Mouse (Mus musculus) MEL (cell line): Measurements from ENCODE around the gene Nrxn3. TPM values are rescaled to one million over a fixed set of nuclear protein-coding genes. Genes with fewer than 3 reads are reported as not detected.

ENCODE experiments used
- DNase-seq: peaks from one replicate; pipeline ENCODE4 v3.0.0; 2011; ENCODE audit warnings: low read depth, low spot score
- H3K27ac ChIP-seq: 2 replicates; pipeline ENCODE4 v1.5.1; 2012; ENCODE audit warnings: low read depth, mild to moderate bottlenecking, control low read depth, low read length, moderate library complexity; ENCODE audit not compliant: control insufficient read depth
- H3K27me3 ChIP-seq, 2 experiments: fragments of 150-350 bp in 1 of 2; sonication (generic) in 1 of 2; 2 replicates each; pipeline ENCODE4 v1.6.1; 2012; ENCODE audit warnings: low read length in 2 of 2, mild to moderate bottlenecking in 2 of 2, improper control_type of control experiment in 1 of 2, moderate library complexity in 1 of 2; ENCODE audit not compliant: insufficient read depth in 2 of 2, control insufficient read depth in 1 of 2
- H3K36me3 ChIP-seq, 2 experiments: 2 replicates each; pipeline ENCODE4 v1.6.1; 2012 to 2014; ENCODE audit warnings: low read length in 2 of 2, improper control_type of control experiment in 1 of 2, inconsistent platforms in 1 of 2, mild to moderate bottlenecking in 1 of 2; ENCODE audit not compliant: insufficient read depth in 2 of 2, control insufficient read depth in 1 of 2
- H3K4me1 ChIP-seq, 2 experiments: fragments of 150-350 bp in 1 of 2; sonication (generic) in 1 of 2; 2 replicates each; pipeline ENCODE4 v1.6.1; 2012; ENCODE audit warnings: low read length in 2 of 2, improper control_type of control experiment in 1 of 2, mild to moderate bottlenecking in 1 of 2; ENCODE audit not compliant: insufficient read depth in 2 of 2, control insufficient read depth in 1 of 2
- H3K4me3 ChIP-seq, 2 experiments: fragments of 150-350 bp in 1 of 2; sonication (generic) in 1 of 2; 2 replicates each; pipeline ENCODE4 v1.5.1; 2012; ENCODE audit warnings: low read depth in 2 of 2, low read length in 2 of 2, mild to moderate bottlenecking in 2 of 2, moderate library complexity in 2 of 2, control low read depth in 1 of 2, improper control_type of control experiment in 1 of 2; ENCODE audit not compliant: control insufficient read depth in 1 of 2, insufficient read depth in 1 of 2
- H3K79me2 ChIP-seq: 2 replicates; pipeline ENCODE4 v1.6.1; 2012; ENCODE audit warnings: mild to moderate bottlenecking, low read length, moderate library complexity; ENCODE audit not compliant: control insufficient read depth, poor library complexity, insufficient read depth
- H3K9ac ChIP-seq: 2 replicates; pipeline ENCODE4 v1.6.1; 2012; ENCODE audit warnings: low read depth, mild to moderate bottlenecking, control low read depth, low read length, moderate library complexity; ENCODE audit not compliant: control insufficient read depth, poor library complexity, severe bottlenecking
- H3K9me3 ChIP-seq: fragments of 150-350 bp; sonication (generic); replicated peaks from 2 replicates; pipeline ENCODE4 v1.6.1; 2012; ENCODE audit warnings: mild to moderate bottlenecking, low read length, improper control_type of control experiment, moderate library complexity; ENCODE audit not compliant: insufficient read depth
- CHD1 ChIP-seq: IDR thresholded peaks from 2 replicates; pipeline ENCODE4 v1.6.1; 2012; ENCODE audit warnings: low read depth, mild to moderate bottlenecking, inconsistent platforms, low read length, improper control_type of control experiment
- CHD2 ChIP-seq: IDR thresholded peaks from 2 replicates; pipeline ENCODE4 v1.6.1; 2011; ENCODE audit warnings: low read length, improper control_type of control experiment
- E2F4 ChIP-seq: IDR thresholded peaks from 2 replicates; pipeline ENCODE4 v1.6.1; 2011; ENCODE audit warnings: low read depth, low read length, improper control_type of control experiment, borderline replicate concordance
- ELF1 ChIP-seq: IDR thresholded peaks from 2 replicates; pipeline ENCODE4 v1.6.1; 2014; ENCODE audit warnings: low read depth, mild to moderate bottlenecking, inconsistent platforms, low read length, improper control_type of control experiment, moderate library complexity
- EP300 ChIP-seq, 2 experiments: IDR thresholded peaks; 2 replicates each; pipeline ENCODE4 v1.6.1; 2011; ENCODE audit warnings: improper control_type of control experiment in 2 of 2, low read length in 2 of 2, low read depth in 1 of 2, mild to moderate bottlenecking in 1 of 2
- ETS1 ChIP-seq: IDR thresholded peaks from 2 replicates; pipeline ENCODE4 v1.6.1; 2012; ENCODE audit warnings: low read depth, mild to moderate bottlenecking, inconsistent platforms, low read length, improper control_type of control experiment, moderate library complexity
- GABPA ChIP-seq: IDR thresholded peaks from 2 replicates; pipeline ENCODE4 v1.6.1; 2012; ENCODE audit warnings: low read depth, mild to moderate bottlenecking, inconsistent platforms, low read length, improper control_type of control experiment, moderate library complexity
- GATA1 ChIP-seq: IDR thresholded peaks from 2 replicates; pipeline ENCODE4 v1.6.1; 2011; ENCODE audit warnings: low read depth, low read length, improper control_type of control experiment
- HCFC1 ChIP-seq: IDR thresholded peaks from 2 replicates; pipeline ENCODE4 v1.6.1; 2012; ENCODE audit warnings: low read depth, mild to moderate bottlenecking, inconsistent platforms, low read length, improper control_type of control experiment, moderate library complexity
- JUND ChIP-seq: IDR thresholded peaks from 2 replicates; pipeline ENCODE4 v1.6.1; 2011; ENCODE audit warnings: low read depth, mild to moderate bottlenecking, improper control_type of control experiment, low read length
- MAFK ChIP-seq: IDR thresholded peaks from 2 replicates; pipeline ENCODE4 v1.6.1; 2011; ENCODE audit warnings: low read depth, mild to moderate bottlenecking, low read length, improper control_type of control experiment, borderline replicate concordance
- MAZ ChIP-seq: IDR thresholded peaks from 2 replicates; pipeline ENCODE4 v1.6.1; 2012; ENCODE audit warnings: low read depth, mild to moderate bottlenecking, inconsistent platforms, low read length, improper control_type of control experiment
- MYC ChIP-seq: IDR thresholded peaks from 2 replicates; pipeline ENCODE4 v1.6.1; 2011; ENCODE audit warnings: low read depth, mild to moderate bottlenecking, low read length, improper control_type of control experiment, moderate library complexity
- NELFE ChIP-seq: IDR thresholded peaks from 2 replicates; pipeline ENCODE4 v1.6.1; 2011; ENCODE audit warnings: low read depth, low read length, improper control_type of control experiment
- NRF1 ChIP-seq: IDR thresholded peaks from 2 replicates; pipeline ENCODE4 v1.6.1; 2014; ENCODE audit warnings: low read depth, mild to moderate bottlenecking, inconsistent platforms, low read length, improper control_type of control experiment, moderate library complexity; ENCODE audit not compliant: poor library complexity, insufficient read depth, severe bottlenecking
- POLR2A ChIP-seq, 2 experiments: IDR thresholded peaks; 2 replicates each; pipeline ENCODE4 v1.6.1; 2011 to 2012; ENCODE audit warnings: low read length in 2 of 2, mild to moderate bottlenecking in 2 of 2, control low read depth in 1 of 2, improper control_type of control experiment in 1 of 2, low read depth in 1 of 2, moderate library complexity in 1 of 2; ENCODE audit not compliant: control insufficient read depth in 1 of 2, insufficient read depth in 1 of 2, poor library complexity in 1 of 2
- POLR2AphosphoS2 ChIP-seq: IDR thresholded peaks from 2 replicates; pipeline ENCODE4 v1.6.1; 2011; ENCODE audit warnings: low read length, improper control_type of control experiment
- POLR2AphosphoS5 ChIP-seq: IDR thresholded peaks from 2 replicates; pipeline ENCODE4 v1.6.1; 2012; ENCODE audit warnings: low read depth, borderline replicate concordance, mild to moderate bottlenecking, inconsistent platforms, low read length, moderate library complexity, mixed read lengths
- SIN3A ChIP-seq: IDR thresholded peaks from 2 replicates; pipeline ENCODE4 v1.6.1; 2012; ENCODE audit warnings: low read length, improper control_type of control experiment, inconsistent platforms
- TAL1 ChIP-seq: IDR thresholded peaks from 2 replicates; pipeline ENCODE4 v1.6.1; 2012; ENCODE audit warnings: mild to moderate bottlenecking, inconsistent platforms, low read length, moderate library complexity, mixed read lengths
- TBP ChIP-seq: IDR thresholded peaks from 2 replicates; pipeline ENCODE4 v1.8.0; 2011; ENCODE audit warnings: low read depth, low read length, improper control_type of control experiment
- TCF12 ChIP-seq: IDR thresholded peaks from 2 replicates; pipeline ENCODE4 v1.6.1; 2014; ENCODE audit warnings: low read depth, mild to moderate bottlenecking, inconsistent platforms, low read length, improper control_type of control experiment, moderate library complexity
- UBTF ChIP-seq: IDR thresholded peaks from 2 replicates; pipeline ENCODE4 v1.6.1; 2012; ENCODE audit warnings: low read depth, mild to moderate bottlenecking, inconsistent platforms, low read length, improper control_type of control experiment, moderate library complexity, borderline replicate concordance; ENCODE audit not compliant: insufficient read depth
- USF1 ChIP-seq: IDR thresholded peaks from 2 replicates; pipeline ENCODE4 v1.6.1; 2014; ENCODE audit warnings: low read depth, mild to moderate bottlenecking, inconsistent platforms, low read length, improper control_type of control experiment, moderate library complexity
- ZC3H11A ChIP-seq: IDR thresholded peaks from 2 replicates; pipeline ENCODE4 v1.6.1; 2012; ENCODE audit warnings: low read depth, mild to moderate bottlenecking, inconsistent platforms, low read length, improper control_type of control experiment
- ZMIZ1 ChIP-seq: IDR thresholded peaks from 2 replicates; pipeline ENCODE4 v1.6.1; 2012; ENCODE audit warnings: low read depth, mild to moderate bottlenecking, inconsistent platforms, low read length, improper control_type of control experiment, moderate library complexity
- ZNF384 ChIP-seq: IDR thresholded peaks from 2 replicates; pipeline ENCODE4 v1.6.1; 2012; ENCODE audit warnings: low read depth, mild to moderate bottlenecking, inconsistent platforms, low read length, improper control_type of control experiment
- polyA plus RNA-seq, 2 experiments: library from polyadenylated mRNA; stranded (reverse) in 1 of 2; unstranded in 1 of 2; fragments of >175 nt in 1 of 2; fragments of >200 nt in 1 of 2; gene quantifications; 2 replicates each; pipeline versions ENCODE4 v1.2.1 to v1.2.4; 2012; ENCODE audit warnings: low replicate concordance in 2 of 2, low read depth in 1 of 2; ENCODE audit not compliant: insufficient read length in 2 of 2, insufficient read depth in 1 of 2, missing spikeins in 1 of 2
- total RNA-seq: library from RNA; depleted of rRNA; stranded (reverse); fragments of 300-350 nt; gene quantifications from 2 replicates; pipeline ENCODE4 v1.2.3, GENCODE M21; 2012

The Nrxn3 gene
- total and polyA plus RNA-seq, 3 experiments = not detected

DNA sequence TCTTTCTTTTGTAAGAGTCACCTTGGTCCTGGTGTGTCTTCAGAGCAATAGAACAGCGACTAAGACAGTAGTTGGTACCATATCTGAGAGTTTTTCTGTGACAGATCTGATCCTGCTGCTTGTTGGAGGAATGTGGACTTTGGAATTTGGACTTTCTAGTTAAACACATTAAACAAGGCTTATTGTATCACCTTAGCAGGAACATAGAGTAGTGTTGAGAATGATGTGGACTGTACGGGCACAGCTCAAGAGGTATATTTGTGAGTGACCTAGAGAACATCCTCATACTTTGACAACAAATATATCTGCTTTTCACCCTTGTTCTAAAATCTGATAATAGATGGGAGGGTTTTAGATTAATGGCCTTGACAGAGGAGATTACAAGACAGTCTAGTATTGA lies 1020.1 kb downstream of the Nrxn3 start:
- no peak overlapping the region for H3K9ac ChIP-seq
- H3K79me2 ChIP-seq = no peaks in the 10 kb centered on the region
- H3K4me3 ChIP-seq = no peak overlapping the region
- H3K9me3 ChIP-seq = no peaks in the 10 kb centered on the region
- TF ChIP-seq ELF1 (no peak), TAL1 (no peak), GABPA (no peak), ETS1 (no peak), CHD1 (no peak), SIN3A (no peak), EP300 (IDR thresholded peaks at IDR 0.05; ENCODE audit: low read depth in 1 of 2, low read length in 2 of 2) (no peak), NELFE (no peak), JUND (no peak), POLR2AphosphoS2 (no peak), TBP (no peak), ZC3H11A (no peak), POLR2AphosphoS5 (no peak)
- DNase-seq = no peak
- H3K27ac ChIP-seq = no peak overlapping the region
- H3K27me3 ChIP-seq = no peaks in the 10 kb centered on the region
- no peaks in the 10 kb centered on the region for H3K4me1 ChIP-seq
- no peaks in the 10 kb centered on the region for H3K36me3 ChIP-seq

DNA sequence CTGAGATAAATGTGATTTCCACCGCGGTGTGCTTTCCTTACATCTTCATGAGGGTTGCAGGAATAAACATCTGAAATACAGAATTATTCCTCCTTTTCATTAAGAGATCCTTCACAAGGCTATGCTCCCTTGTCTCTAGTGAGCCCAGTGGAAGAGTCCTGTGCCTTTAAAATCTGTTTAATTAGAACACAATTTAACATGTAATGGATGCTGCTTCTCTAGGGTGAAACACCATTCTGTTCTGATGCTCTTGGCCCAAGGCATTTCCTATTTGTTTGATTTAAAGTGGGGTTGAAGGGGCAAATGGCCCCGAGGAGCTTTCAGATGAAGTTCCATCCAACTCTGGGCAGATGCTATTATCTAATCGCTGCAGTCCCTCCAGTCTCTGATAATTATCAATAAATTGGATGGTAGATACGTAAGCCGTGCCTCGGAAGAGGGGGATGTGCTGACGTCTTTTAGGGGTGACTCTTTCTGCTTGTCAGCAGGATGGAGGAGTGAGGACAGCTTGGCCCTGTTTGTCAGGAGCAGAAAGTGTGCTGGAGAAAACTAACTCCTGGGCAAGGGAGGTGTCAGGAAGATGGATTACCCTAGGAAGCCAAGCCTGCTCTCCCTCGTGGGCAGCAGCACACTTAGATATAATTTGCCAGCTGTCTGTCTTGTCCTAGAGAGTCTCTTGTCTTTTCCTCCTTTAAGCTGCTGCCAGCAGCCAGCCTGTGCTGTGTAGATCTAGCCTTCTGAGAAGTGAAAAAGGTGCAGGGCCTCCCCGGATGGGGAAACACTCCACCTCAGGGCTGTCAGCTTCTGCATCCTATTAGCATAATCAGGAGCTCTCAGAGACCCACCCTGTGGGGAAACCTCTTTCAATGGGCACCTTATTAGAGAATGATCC lies 1041.8 kb downstream of the Nrxn3 start:
- DNase-seq = no peak
- H3K4me3 ChIP-seq = no peak overlapping the region
- H3K9ac ChIP-seq = no peak overlapping the region
- H3K27ac ChIP-seq = no peak overlapping the region
- no peaks in the 10 kb centered on the region for H3K4me1 ChIP-seq
- no peaks in the 10 kb centered on the region for H3K36me3 ChIP-seq
- TF ChIP-seq GATA1 (no peak), HCFC1 (no peak), UBTF (no peak), JUND (no peak), ETS1 (no peak), USF1 (no peak), NRF1 (no peak), ZNF384 (no peak), MAZ (no peak), POLR2A (IDR thresholded peaks at IDR 0.05; ENCODE audit: control insufficient read depth in 1 of 2, insufficient read depth in 1 of 2, low read depth in 1 of 2, low read length in 2 of 2, poor library complexity in 1 of 2) (no peak), ELF1 (no peak), CHD2 (no peak), MYC (no peak), E2F4 (no peak), MAFK (no peak), ZC3H11A (no peak), SIN3A (no peak), ZMIZ1 (no peak), POLR2AphosphoS2 (no peak), TCF12 (no peak)
- H3K9me3 ChIP-seq = no peaks in the 10 kb centered on the region
- H3K79me2 ChIP-seq = no peaks in the 10 kb centered on the region
- H3K27me3 ChIP-seq = no peaks in the 10 kb centered on the region
